Mouse (Mus musculus) regulatory T cell (primary cell): ENCODE results near the gene Spaca3.

Experiments
- in situ Hi-C: fragments of 300-600 bp; cut with MboI, MseI; formaldehyde crosslinking; loops from one replicate; pipeline ENCODE4 v1.15.1; 2025; ENCODE audit warnings: high pct_unique_total_duplicates

Gene Spaca3

DNA sequence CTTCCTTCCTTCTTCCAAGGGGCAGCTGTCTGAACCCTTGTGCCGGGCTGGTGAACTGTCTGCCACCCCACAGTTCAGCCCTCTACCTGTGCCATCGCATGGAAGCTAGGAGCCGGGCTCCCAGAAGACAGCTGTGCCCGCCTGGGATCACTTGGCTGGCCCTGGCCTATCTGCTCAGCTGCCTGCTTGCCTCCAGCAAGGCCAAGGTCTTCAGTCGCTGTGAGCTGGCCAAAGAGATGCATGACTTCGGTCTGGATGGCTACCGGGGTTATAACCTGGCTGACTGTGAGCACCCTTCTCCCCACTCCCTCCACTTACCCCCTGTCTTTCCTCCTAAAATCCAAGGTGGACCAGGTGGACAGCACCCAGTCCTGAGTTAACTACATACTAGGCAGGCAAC lies 4.8 kb downstream of the Spaca3 start:
- in situ Hi-C loops: no loop called here

DNA sequence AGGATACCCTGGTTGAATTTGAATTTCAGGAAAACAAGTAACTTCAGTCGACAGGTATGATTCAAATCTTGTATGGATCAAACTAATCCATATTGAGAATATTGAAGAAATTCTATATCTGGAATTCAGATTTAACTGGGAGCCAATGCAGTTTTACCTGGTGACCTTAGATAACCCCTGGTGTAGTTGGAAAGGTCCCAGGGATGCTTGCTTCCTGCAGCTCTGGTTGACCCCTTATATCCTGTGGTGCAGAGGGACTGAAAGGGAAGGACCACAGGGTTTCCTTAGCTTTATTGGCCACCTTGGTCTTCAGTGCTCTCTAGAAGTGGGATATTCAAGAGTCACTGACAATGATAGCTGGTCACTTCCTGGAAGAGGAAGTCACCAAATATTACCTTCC lies 9.9 kb downstream of the Spaca3 start:
- in situ Hi-C loops: no loop called here

DNA sequence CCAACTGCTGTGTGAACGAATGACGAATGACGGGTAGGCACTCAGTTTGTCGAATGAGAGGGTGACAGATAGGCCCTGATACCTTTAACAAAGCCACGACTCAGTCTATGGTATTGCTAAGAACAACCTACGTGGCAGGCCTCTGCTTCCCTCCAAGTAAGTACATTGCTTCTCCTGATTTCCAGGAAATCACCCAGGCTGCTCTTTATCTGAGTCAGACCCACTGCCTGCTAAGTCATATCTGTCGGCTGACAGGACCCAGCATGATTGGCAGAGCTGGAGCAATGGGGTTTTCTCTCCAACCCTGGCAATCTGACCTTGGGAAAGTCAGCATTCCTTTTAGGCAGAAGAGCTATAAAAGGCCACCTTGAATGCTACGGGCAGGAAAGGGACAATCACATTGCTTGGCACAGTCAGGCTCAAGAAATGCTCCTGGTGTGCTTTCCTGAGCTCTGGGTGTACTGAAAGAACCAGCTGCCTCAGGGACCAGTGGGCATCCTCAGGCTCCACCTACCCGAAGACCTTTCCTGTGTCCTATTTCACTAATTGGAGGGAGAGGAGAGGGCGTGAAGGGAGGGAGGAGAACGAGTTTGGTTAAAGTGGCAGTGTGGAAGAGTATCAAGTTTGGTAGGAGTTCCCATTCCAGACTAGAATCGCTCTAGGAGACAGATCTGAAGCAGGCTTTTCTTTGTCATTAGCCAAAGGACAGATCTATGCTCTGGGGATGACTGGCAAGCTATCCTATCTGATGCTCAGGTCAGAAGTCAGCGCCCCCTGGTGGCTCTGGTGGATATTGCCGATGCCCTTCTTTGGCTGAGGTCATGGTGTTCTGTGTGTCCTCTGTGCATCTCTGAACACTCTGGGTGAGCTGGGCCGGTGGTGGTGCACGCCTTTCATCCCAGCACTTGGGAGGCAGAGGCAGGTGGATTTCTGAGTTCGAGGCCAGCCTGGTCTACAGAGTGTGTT lies 14.6 kb downstream of the Spaca3 start:
- in situ Hi-C loops: no loop called here

GRCm38 (mm10) chr11:80877131-80877651 lies 19.0 kb downstream of the Spaca3 start:
- in situ Hi-C loops: no loop called here

- in situ Hi-C loops: no loop called here
Observed at GRCm38 (mm10) chr11:80878026-80878425, 19.9 kb downstream of the Spaca3 start.

DNA sequence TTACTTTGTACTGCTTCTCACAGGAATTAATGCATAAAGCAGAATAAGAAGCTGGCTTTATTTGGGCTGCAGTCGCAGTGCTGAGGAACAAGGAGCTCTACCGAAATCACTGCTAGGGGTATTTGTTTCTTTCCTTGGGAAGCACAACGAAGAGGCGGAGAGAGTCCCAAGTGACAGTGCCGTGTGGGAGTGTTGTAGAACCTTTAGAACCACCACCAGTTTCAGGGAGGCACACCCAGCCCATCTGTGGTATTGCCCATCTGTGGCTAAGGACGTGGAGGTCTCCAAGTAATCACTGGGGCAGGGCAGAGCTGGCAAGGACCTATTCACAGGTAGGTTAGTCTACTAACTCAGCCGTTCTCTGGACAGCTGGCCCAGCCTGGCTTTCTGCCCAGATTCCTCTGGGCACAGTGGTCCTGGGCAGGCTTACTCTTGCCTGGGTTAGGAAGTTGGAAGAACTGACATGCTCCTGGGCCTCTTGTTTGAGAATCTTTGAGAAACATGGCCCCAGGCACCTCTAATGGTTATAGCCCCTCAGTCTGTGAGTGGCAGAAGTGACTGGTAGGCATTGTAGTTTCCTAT lies 24.2 kb downstream of the Spaca3 start:
- in situ Hi-C loops: no loop called here

DNA sequence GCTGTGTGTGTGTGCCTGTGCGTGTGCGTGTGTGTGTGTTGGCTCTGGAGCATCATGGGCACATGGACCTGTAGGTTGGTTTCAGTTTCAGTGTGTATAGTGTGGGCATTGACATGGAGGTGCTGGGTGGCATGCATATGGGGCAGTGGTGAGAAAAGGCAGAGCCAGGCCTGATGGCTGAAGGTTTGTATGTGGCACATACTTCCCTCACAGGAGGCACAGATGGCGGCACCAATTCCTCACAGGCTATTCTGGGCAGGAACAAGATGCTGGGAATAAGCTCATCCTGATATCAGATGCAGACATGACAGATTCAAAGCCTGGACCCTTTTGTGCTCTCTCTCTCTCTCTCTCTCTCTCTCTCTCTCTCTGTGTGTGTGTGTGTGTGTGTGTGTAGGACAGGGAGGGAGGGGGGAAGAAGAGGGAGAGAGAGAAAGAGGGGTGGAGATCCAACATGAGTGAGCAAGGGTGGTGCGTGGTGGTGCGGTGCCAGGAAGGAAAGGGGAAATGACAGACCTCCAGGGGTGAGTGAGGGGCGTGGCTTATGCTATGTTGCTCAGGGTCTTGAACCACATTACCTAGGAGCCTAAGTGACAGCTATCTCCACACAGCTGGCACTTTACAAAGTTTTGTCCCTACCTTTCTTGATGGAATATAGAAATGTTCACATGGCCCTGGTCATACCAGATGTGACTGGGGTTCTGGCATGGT lies 26.5 kb downstream of the Spaca3 start:
- in situ Hi-C loops: no loop called here

- in situ Hi-C loops: no loop called here
Observed at GRCm38 (mm10) chr11:80886365-80886764, 28.2 kb downstream of the Spaca3 start.

- in situ Hi-C loops: no loop called here
Observed at GRCm38 (mm10) chr11:80887021-80887420, 28.9 kb downstream of the Spaca3 start.

DNA sequence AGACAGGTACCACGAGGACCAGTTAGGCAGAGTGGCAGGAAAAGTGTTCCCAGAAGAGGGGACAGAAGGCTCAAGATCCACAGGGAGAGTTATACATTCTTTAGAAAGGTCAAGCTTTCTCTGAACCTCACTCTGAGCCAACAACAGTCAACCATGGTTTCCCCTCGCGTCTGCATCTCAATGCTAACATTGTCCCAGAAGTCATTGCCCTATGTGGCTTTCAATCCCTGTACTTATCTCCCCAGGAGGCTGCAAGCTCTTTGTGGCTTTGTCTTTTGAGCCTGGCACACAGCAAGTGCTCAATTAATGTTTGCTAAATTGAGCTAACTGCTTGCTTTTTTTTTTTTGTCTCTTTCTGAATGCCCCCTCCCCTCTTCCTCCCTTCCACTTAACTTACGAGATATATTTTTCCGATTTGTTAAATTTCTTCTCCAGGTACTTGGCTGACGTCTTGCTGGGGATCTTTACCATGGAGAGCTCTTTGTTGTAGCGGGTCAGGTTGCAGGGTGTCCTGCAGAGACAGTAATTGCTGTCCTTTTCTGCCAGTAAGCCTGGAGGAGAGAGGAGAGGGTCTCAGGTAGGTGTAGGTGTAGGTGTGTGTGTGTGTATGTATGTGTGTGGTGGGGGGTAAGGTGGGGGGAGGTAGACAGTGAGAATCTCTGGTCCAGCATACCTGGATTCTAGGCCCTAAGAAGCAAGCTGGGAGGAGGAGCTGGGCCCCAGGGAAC lies 31.3 kb downstream of the Spaca3 start:
- in situ Hi-C loops: no loop called here

DNA sequence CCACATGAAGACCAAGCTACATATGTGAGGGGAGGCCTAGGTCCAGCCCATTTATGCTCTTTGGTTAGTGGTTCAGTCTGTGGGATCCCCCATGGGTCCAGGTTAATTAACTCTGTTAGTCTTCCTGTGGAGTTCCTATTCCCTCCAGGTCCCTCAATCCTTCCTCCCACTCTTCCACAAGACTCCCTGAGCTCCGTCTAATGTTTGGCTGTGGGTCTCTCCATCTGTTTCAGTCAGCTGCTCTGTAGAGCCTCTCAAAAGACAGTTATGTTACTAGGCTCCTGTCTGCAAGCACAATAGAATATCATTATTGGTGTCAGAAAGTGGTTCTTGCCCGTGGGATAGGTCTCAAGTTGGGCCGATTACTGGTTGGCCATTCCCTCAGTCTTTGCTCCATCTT lies 37.7 kb downstream of the Spaca3 start:
- in situ Hi-C loops: no loop called here

GRCm38 (mm10) chr11:80900555-80900954 lies 42.4 kb downstream of the Spaca3 start:
- in situ Hi-C loops: no loop called here

- in situ Hi-C loops: no loop called here
Observed at GRCm38 (mm10) chr11:80902664-80903063, 44.5 kb downstream of the Spaca3 start.

- in situ Hi-C loops: no loop called here
Observed at GRCm38 (mm10) chr11:80903426-80903825, 45.3 kb downstream of the Spaca3 start.

DNA sequence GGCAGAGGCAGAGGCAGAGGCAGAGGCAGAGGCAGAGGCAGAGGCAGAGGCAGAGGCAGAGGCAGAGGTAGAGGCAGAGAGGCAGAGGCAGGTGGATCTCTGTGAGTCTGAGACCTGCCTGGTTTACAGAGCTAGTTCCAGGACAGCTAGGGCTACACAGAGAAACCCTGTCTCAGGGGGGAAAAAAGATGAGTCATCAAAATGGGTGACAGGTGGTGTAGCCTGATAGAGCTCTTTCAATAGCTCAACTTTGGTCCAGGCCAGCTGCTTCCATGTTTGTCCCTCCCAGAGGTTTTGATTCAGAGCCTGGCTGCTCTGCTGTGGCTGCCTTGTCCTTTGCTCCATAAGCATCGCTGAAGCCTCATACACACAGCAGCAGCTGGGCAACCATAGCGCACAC lies 46.4 kb downstream of the Spaca3 start:
- in situ Hi-C loops: no loop called here

DNA sequence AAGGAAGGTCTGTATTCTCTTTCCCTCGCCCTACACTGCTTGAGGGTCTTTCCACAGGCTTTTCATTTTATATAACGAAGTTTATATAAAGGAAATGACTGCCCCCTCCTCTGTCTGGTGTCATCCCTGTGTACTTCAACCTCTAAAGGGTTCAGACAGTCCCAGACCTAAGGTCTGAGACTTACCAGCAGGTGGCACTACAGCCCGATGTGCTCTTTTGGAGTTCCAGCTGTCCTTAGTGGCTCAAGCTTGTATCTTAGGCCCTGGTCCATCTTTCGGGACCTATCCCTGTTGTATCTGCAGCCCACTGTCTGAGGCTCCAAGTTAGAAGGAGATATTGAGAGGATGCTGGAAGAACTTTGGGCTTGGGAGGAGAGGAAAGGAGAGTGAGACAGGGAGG lies 48.3 kb downstream of the Spaca3 start:
- in situ Hi-C loops: no loop called here

- in situ Hi-C loops: no loop called here
Observed at GRCm38 (mm10) chr11:80907820-80908219, 49.7 kb downstream of the Spaca3 start.

GRCm38 (mm10) chr11:80912721-80913120 lies 54.6 kb downstream of the Spaca3 start:
- in situ Hi-C loops: no loop called here

DNA sequence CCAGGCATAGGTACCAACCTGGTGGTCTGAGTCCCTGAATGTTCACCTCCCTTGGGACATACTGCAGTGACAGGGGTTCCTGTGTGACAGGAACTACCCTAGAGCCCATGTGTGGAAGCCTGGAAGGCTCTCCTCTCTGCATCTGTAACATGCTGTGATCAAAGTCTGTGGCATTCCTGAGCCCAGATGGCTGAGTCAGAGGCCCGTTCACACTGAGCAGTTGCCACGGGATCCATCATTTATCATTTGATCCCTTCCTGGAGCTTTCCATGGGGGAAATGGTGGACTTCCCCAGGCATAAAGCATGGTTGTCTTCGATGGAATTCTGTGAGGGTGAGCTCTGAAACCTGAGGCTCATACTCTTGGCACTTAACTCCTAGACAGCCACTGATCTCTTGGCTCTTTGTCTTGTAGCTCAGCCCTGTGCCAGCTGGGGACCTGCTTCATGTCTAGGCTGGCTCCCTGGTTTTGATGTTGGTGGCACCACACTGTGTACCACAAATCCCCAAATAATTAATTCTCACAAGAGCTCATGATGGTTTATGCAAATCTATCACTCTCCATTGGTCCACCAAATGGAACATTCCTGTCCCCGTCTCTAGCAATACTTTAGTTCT lies 55.4 kb downstream of the Spaca3 start:
- in situ Hi-C loops: no loop called here
